Mouse (Mus musculus): ENCODE measurements around the gene Pou2f3.

DNA sequence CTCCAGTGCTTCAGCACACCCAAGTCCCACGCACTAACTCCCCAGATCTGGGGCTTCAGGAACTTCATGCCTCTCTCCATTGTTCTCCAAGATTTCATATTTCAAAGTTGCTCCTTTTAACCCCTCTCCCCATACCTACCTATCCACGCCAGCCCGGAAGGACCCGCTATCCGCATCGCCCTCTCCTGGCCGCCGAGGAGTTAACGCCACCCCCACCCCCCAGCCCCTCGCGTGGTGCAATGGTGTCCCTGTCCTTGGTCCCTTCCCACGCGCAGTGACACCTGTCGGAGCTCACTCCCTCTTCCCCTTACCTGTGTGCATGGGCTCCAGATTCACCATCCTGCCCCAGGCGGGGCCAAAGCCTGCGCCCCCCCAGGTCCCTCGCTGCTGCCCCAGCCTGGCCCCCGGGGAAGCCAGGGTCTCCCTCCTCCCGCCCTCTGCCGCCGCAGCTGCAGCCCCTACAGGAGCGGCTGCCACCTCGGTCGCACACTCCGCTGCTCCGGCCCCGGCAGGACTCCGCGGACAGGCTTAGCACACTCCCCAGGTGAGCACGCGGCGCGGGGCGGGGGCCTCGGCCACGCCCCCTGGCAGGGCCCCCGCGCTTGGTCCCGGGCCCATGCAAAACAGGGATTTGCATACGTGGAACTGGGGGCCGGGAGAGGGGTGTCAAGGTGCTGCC is 4.7 kb downstream of the Pou2f3 start:
- no peak for TF ChIP-seq CTCF (IDR thresholded peaks at IDR 0.05; ENCODE audit: control insufficient read depth, insufficient read depth, low read length)
- TF ChIP-seq POLR2A (IDR thresholded peaks at IDR 0.05; ENCODE audit: borderline replicate concordance, control insufficient read depth, low read depth, low read length), result no peak

Data from bone marrow, adult 2 months (tissue).